Mouse (Mus musculus): ENCODE data around the gene Mad2l1bp.

DNA sequence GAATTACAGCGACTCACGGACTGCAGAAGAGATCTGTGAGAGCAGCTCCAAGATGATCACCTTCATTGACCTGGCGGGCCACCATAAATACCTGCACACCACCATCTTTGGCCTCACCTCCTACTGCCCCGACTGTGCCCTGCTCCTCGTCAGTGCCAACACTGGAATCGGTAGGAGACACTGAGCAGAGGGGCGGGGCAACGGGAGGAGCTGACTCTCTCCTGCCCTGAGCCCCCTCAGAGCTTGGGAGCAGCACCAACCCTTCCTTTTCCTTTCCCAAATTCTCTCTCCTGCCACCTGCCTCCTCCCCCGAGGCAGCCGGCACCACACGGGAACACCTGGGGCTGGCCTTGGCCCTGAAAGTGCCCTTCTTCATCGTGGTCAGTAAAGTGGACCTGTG is 12.1 kb upstream of the Mad2l1bp start:
- TF ChIP-seq CTCF (IDR thresholded peaks at IDR 0.05; ENCODE audit: borderline replicate concordance, insufficient read depth, low read depth, low read length), result no peak
- TF ChIP-seq POLR2A (IDR thresholded peaks at IDR 0.05; ENCODE audit: borderline replicate concordance, insufficient read depth, low read length), result no peak

Measured in cerebellum, adult 2 months (tissue).